Mouse (Mus musculus) T-helper 2 cell (primary cell): ENCODE measurements around the gene Rps8.
"Not testable (repeated sequence)": the region's sequence is repeated elsewhere in the genome, so short reads cannot be mapped to it uniquely, and the experiment has no call there.

Experiments used
- in situ Hi-C: fragments of 300-600 bp; cut with MboI, MseI; formaldehyde crosslinking; loops from one replicate; pipeline ENCODE4 v1.15.1; 2025; ENCODE audit warnings: high pct_unique_total_duplicates

Rps8 gene

GRCm38 (mm10) chr4:117155792-117156355 lies at the start of gene Rps8:
TSS of gene Rps8 (minus strand) at chr4:117156243.
- in situ Hi-C loops = no loop called here

GRCm38 (mm10) chr4:117202992-117203354 lies 46.9 kb upstream of the Rps8 start:
- in situ Hi-C loops = no loop called here

- in situ Hi-C loops = no loop called here
Measured at GRCm38 (mm10) chr4:117202046-117202991, 46.3 kb upstream of the Rps8 start.

- in situ Hi-C loops = no loop called here
Measured at GRCm38 (mm10) chr4:117191804-117192203, 35.8 kb upstream of the Rps8 start.

DNA sequence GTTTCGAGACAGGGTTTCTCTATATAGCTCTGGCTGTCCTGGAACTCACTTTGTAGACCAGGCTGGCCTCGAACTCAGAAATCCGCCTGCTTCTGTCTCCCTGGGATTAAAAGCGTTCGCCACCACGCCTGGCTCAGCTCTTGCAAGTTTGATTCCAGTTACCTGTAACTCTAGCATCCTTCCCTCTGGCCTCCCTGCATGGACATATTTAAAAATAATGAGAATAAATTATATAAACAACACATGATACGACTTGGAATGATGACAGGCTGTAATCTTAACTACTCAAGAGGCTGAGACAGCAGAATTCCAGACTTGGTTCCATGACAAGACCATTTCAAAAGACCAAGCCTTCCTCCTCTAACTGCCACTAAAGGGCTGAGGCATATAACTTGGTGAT lies 34.6 kb upstream of the Rps8 start:
- in situ Hi-C loops = no loop called here

- in situ Hi-C loops = loop anchor here (5.0 kb wide), 1 partner anchor 38 kb away; no protein-coding TSS in a partner anchor
Measured at GRCm38 (mm10) chr4:117189856-117190543, 34.0 kb upstream of the Rps8 start.

- in situ Hi-C loops = loop anchor here (5.0 kb wide), 1 partner anchor 37 kb away; no protein-coding TSS in a partner anchor
Measured at GRCm38 (mm10) chr4:117189382-117189855, 33.4 kb upstream of the Rps8 start.

- in situ Hi-C loops = loop anchor here (5.0 kb wide), 1 partner anchor 37 kb away; no protein-coding TSS in a partner anchor
Measured at GRCm38 (mm10) chr4:117188969-117189368, 32.9 kb upstream of the Rps8 start.

DNA sequence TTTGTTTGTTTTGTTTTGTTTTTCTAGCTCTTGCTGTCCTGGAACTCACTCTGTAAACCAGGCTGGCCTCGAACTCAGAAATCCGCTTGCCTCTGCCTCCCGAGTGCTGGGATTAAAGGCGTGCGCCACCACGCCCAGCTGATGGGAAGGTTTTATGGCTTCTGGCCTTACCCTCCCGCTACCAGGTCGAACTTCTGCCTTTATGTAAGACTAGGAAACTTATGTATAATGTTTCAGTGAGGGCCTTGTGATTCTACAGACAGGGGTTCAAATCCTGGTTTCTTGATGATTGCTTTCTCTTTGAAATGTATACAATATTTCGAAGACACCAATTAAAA lies 26.7 kb upstream of the Rps8 start:
- in situ Hi-C loops = not testable (repeated sequence)

DNA sequence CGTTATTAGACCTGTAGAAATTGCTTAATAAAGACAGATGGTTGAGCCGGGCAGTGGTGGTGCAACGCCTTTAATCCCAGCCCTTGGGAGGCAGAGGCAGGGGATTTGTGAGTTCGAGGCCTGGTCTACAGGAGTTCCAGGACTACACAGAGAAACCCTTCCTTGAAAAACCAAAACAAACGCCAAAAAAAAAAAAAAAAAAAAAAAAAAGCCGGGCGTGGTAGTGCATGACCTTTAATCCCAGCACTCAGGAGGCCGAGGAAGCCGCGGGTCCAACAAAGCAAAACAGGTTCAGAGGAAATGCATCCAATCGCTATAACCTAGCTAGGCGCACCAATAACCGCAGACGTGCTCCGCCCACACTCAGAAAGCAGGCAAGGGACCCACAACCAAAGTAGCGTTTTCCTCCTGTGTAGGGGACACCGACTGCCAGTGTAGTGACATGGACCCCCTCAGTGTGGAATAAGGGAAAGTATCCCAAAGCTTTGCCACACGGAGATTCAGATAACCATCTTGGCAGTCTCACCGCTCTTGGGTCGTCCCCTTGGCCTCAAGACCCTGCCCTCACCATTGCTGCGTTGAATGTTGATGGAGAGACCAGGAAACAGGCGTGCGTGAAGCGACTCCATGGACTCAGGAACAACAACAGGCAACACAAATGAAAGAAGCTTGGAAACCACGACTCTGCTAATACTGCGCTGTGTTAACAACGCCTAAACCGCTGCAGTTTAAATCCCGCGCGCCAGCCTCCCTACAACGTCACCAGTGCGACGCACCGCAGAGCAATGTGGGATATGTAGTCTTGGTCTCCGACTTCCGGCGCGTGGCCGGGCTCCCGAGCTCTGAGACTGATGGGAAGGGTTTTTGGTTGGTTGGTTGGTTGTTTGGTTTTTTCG lies 26.1 kb upstream of the Rps8 start, which contains the start of gene Kif2c:
Gene Kif2c, minus strand, starts transcription at position 777 of the 896 bp plus-strand sequence.
- in situ Hi-C loops = no loop called here

GRCm38 (mm10) chr4:117169936-117170335 lies 13.9 kb upstream of the Rps8 start:
- in situ Hi-C loops = no loop called here

GRCm38 (mm10) chr4:117161183-117161582 lies 5.1 kb upstream of the Rps8 start:
- in situ Hi-C loops = no loop called here

DNA sequence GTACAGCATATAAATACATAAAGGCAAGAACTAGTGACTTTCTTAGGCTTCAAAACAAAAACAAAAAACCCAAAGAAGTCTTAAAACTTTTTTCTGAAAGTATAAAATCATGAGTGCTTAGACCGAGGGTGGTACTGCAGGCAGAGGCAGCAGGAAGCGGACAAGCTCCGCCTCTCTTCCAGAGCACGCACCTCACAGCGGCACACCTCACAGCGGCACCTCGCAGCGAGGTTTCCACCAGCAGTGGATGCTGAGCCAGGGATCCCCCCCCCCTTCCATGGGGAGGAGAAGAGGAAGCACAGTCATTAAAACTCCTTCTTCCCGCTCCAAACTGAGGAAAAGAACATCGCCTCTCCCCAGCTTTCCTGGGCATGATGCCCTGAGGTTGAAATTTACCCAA lies 3.6 kb upstream of the Rps8 start:
- in situ Hi-C loops = no loop called here

DNA sequence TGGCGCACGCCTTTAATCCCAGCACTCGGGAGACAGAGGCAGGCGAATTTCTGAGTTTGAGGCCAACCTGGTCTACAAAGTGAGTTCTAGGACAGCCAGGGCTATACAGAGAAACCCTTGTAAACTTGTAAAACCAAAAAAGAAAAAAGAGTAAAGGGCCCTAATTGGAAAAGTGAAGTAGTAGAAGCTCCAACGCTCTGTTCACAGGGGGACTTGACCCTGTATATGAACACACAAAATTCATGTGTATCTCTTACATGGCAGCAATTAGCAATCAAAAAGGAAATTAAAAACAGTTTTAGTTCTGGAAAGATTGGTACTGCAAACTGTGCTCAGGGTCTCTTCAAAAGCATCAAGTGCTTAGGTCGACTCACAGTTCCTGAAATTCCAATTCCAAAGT lies 329 bp upstream of the Rps8 start:
- in situ Hi-C loops = no loop called here

GRCm38 (mm10) chr4:117155020-117155791 lies 837 bp downstream of the Rps8 start:
- in situ Hi-C loops = no loop called here

- in situ Hi-C loops = loop anchor here (5.0 kb wide), 1 partner anchor 35 kb away; no protein-coding TSS in a partner anchor
Measured at GRCm38 (mm10) chr4:117152714-117153113, 3.3 kb downstream of the Rps8 start.

DNA sequence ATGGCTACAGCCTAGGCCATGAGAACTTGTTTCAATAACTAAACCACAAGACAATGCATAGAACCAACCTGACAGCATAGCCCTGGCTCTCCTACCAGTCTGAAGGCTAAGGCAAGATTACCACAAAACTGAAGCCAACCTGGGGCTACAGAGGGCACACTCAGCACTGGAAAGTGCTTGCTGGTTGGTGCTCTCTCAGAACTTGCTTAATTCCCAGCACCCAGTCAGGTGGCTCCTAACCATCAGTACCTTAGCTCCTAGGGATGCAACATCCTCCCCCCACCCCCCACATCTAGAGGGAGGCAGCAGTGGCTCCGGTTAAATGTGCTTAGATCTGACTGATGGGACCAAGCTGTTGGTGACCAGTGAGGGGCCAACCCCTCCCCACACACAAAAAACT lies 4.6 kb downstream of the Rps8 start:
- in situ Hi-C loops = loop anchor here (5.0 kb wide), 1 partner anchor 36 kb away; no protein-coding TSS in a partner anchor

DNA sequence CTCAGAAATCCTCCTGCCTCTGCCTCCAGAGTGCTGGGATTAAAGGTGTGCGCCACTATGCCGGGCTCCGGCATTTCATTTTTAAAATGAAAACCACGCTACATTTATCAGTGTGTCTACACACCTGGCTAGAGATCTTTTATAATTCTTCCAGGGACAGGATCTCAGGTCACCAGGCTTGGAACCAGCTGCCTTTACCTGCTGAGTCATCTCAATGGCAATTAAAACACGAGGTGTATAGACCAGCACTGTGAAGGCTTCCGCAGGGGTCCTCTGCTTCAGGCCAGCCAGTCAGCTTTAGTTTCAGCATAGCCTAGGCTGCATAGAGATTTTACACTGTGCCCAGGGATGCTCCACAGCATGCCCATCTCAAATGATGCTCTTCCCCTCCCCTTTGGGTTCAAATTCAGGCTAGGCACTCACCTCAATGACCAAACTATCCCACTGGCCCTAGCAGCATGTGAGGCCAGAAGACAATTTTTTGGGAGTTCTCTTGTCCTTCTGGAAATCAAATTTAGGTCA lies 5.8 kb downstream of the Rps8 start:
- in situ Hi-C loops = loop anchor here (5.0 kb wide), 1 partner anchor 37 kb away; no protein-coding TSS in a partner anchor

DNA sequence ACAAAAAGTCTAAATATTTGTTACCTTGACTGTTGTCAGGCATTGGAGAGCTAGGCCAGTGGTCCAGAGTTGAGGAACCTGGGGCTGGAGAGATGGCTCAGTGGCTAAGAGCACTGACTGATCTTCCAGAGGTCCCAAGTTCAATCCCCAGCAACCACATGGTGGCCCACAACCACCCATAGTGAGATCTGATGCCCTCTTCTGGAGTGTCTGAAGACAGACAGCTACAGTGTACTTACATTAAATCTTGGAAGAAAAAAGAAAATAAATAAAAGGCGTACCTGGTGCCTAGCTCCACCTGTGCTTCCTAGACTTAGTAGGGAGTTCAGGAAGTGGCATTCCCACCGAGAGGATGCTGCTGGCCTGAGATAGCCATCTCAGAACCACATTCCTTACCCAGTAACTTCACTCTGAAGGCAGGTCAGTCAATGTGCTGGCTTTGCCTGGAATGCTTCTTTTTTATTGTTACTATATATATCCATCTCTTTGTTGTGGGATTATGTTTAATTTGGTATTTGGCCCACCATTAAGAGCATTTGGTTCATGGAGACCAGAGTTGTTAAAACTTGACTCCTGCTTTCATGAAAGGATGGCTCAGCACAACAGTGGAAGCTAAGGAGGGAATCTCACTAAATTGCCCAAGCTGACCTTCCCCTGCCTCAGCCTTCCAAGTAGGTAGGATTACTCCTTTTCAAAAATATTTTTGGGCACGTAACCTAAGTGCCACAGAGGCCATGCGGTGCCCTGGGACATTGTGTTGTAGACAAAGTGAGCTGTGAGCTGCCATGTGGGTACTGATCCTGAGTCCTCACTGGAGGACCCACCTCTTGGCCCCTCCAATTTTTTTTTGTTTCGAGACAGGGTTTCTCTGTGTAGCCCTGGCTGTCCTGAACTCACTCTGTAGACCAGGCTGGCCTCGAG lies 6.5 kb downstream of the Rps8 start:
- in situ Hi-C loops = loop anchor here (5.0 kb wide), 1 partner anchor 38 kb away; no protein-coding TSS in a partner anchor
